Mouse (Mus musculus) embryo, embryonic 10 days (tissue): ENCODE data around the gene Tox2.

ENCODE experiments used
- DNase-seq: peaks from one replicate; pipeline ENCODE4 v3.0.0-alpha.2; 2015; ENCODE audit warnings: low spot score

Gene Tox2

GRCm38 (mm10) chr2:163202884-163203634 is at the start of gene Tox2:
TSS of gene Tox2 (plus strand) at chr2:163203125.
- DNase-seq = peak; percentile 83

- no peak for DNase-seq
These were observed 48.3 kb upstream of the Tox2 start for GRCm38 (mm10) chr2:163154673-163155072.

GRCm38 (mm10) chr2:163158979-163159378 is 43.9 kb upstream of the Tox2 start:
- no peak for DNase-seq

- DNase-seq = no peak
These were observed 38.4 kb upstream of the Tox2 start for GRCm38 (mm10) chr2:163164461-163164990.

GRCm38 (mm10) chr2:163166067-163166805 is 36.7 kb upstream of the Tox2 start:
- peak; percentile 43 for DNase-seq

- no peak for DNase-seq
These were observed 31.0 kb upstream of the Tox2 start for GRCm38 (mm10) chr2:163171891-163172290.

GRCm38 (mm10) chr2:163174066-163174465 is 28.9 kb upstream of the Tox2 start:
- no peak for DNase-seq

- DNase-seq = no peak
These were observed 27.1 kb upstream of the Tox2 start for GRCm38 (mm10) chr2:163175831-163176230.

- no peak for DNase-seq
These were observed 26.4 kb upstream of the Tox2 start for GRCm38 (mm10) chr2:163176502-163176901.

- DNase-seq = no peak
These were observed 15.4 kb upstream of the Tox2 start for GRCm38 (mm10) chr2:163187552-163187951.

GRCm38 (mm10) chr2:163189596-163189995 is 13.3 kb upstream of the Tox2 start:
- DNase-seq = no peak

- peak; percentile 83 for DNase-seq
These were observed 12.9 kb upstream of the Tox2 start for GRCm38 (mm10) chr2:163190004-163190441.

GRCm38 (mm10) chr2:163192485-163192884 is 10.4 kb upstream of the Tox2 start:
- no peak for DNase-seq

GRCm38 (mm10) chr2:163194015-163194414 is 8.9 kb upstream of the Tox2 start:
- DNase-seq = no peak

- DNase-seq = no peak
These were observed 8.4 kb upstream of the Tox2 start for GRCm38 (mm10) chr2:163194543-163194942.

GRCm38 (mm10) chr2:163195106-163195833 is 7.7 kb upstream of the Tox2 start:
- DNase-seq = peak; percentile 57

GRCm38 (mm10) chr2:163195834-163196145 is 7.1 kb upstream of the Tox2 start:
- DNase-seq = peak; percentile 80

GRCm38 (mm10) chr2:163201897-163202296 is 1.0 kb upstream of the Tox2 start:
- no peak for DNase-seq

- no peak for DNase-seq
These were observed 407 bp upstream of the Tox2 start for GRCm38 (mm10) chr2:163202553-163202883.

GRCm38 (mm10) chr2:163203635-163204547 is 966 bp downstream of the Tox2 start:
- DNase-seq = peak; percentile 40

GRCm38 (mm10) chr2:163204548-163205261 is 1.8 kb downstream of the Tox2 start:
- peak; percentile 56 for DNase-seq
